In genomic region chr17:28355871-28356270, GRCm38 (mm10) we compare ENCODE assay signal across 31 mouse cellular contexts. TPM values are rescaled to one million over a fixed set of nuclear protein-coding genes. Genes with fewer than 3 reads are reported as not detected.
A peak's percentile ranks its signal among the peaks of the same experiment; 100 is the strongest.
DNase-seq lines count a peak whose midpoint lies in the region; ATAC-seq and TF ChIP-seq lines count a peak whose summit lies in the region.
"Had no signal": no experiment of that assay in that cellular context is flagged by ENCODE, and none has a peak within 500 bp of the region (broad histone marks: within the 10 kb centered on the region; RNA-seq: fewer than 3 reads in every experiment).

No protein-coding gene starts in this region.

- H3K4me3 ChIP-seq in E14TG2a.4 (replicated peaks; ENCODE audit: low read length), result 0 out of 2 replicates have a peak overlapping the region, but pooled peaks have one; percentile 7
- H3K4me3 ChIP-seq in lung, embryonic 16.5 days (ENCODE audit: low read length), result no peak overlapping the region
- H3K4me3 ChIP-seq: forebrain, embryonic 13.5 days; gastrocnemius, adult 2 months; heart, adult 2 months; hindbrain, embryonic 12.5 days; limb, embryonic 12.5 days; liver, embryonic 15.5 days; midbrain, embryonic 10.5 days; midbrain, embryonic 15.5 days; neural tube, embryonic 15.5 days; stomach, embryonic 15.5 days had no signal

- no peak overlapping the region for H3K9ac ChIP-seq in lung, embryonic 16.5 days (ENCODE audit: low read length)
- H3K9ac ChIP-seq: forebrain, embryonic 13.5 days; hindbrain, embryonic 12.5 days; limb, embryonic 12.5 days; liver, embryonic 15.5 days; midbrain, embryonic 15.5 days; neural tube, embryonic 15.5 days; stomach, embryonic 15.5 days had no signal

- H3K36me3 ChIP-seq in E14TG2a.4 (ENCODE audit: insufficient read depth, low read length), result no peaks in the 10 kb centered on the region
- no peaks in the 10 kb centered on the region for H3K36me3 ChIP-seq in lung, embryonic 16.5 days (ENCODE audit: control insufficient read depth, insufficient read depth, low read length)
- H3K36me3 ChIP-seq: hindbrain, embryonic 12.5 days; limb, embryonic 12.5 days; liver, embryonic 15.5 days; midbrain, embryonic 10.5 days; midbrain, embryonic 15.5 days; neural tube, embryonic 15.5 days; stomach, embryonic 15.5 days had no signal

- peak overlapping the region; percentile 64 for H3K27ac ChIP-seq in lung, embryonic 16.5 days (ENCODE audit: low read length)
- H3K27ac ChIP-seq: forebrain, embryonic 13.5 days; gastrocnemius, adult 2 months; heart, adult 2 months; hindbrain, embryonic 12.5 days; kidney, postnatal 0 days; limb, embryonic 12.5 days; liver, embryonic 15.5 days; midbrain, embryonic 10.5 days; midbrain, embryonic 15.5 days; neural tube, embryonic 15.5 days; stomach, embryonic 15.5 days had no signal

- H3K4me1 ChIP-seq in E14TG2a.4 (replicated peaks; ENCODE audit: low read depth, low read length), result peaks cover 59% of the 10 kb centered on the region
- H3K4me1 ChIP-seq in lung, embryonic 16.5 days (replicated peaks; ENCODE audit: control insufficient read depth, insufficient read depth, low read length), result peaks cover 19% of the 10 kb centered on the region

- peaks cover 67% of the 10 kb centered on the region for H3K27me3 ChIP-seq in E14TG2a.4 (ENCODE audit: insufficient read depth, low read length)
- no peaks in the 10 kb centered on the region; the same call in 1 of the 2 replicates for H3K27me3 ChIP-seq in lung, embryonic 16.5 days (ENCODE audit: control insufficient read depth, insufficient read depth, low read depth, low read length)
- H3K27me3 ChIP-seq: Patski had no signal

- H3K9me3 ChIP-seq in E14TG2a.4 (ENCODE audit: low read length), result no peaks in the 10 kb centered on the region
- H3K9me3 ChIP-seq in lung, embryonic 16.5 days (ENCODE audit: control insufficient read depth, low read length), result no peaks in the 10 kb centered on the region
- H3K9me3 ChIP-seq: forebrain, embryonic 13.5 days; hindbrain, embryonic 12.5 days; liver, embryonic 15.5 days; midbrain, embryonic 10.5 days; midbrain, embryonic 15.5 days; neural tube, embryonic 15.5 days; stomach, embryonic 15.5 days had no signal

- WGBS in lung, embryonic 16.5 days, result 64% methylated on average over 12 of the region's 12 CpGs

- peak; percentile 39 for ATAC-seq in lung, embryonic 16.5 days (ENCODE audit: low read depth)
- ATAC-seq: forebrain, embryonic 13.5 days; intestine, embryonic 16.5 days; midbrain, embryonic 15.5 days; Patski had no signal

- no peak overlapping the region for H3K4me2 ChIP-seq in lung, embryonic 16.5 days (ENCODE audit: low read depth, low read length)
- H3K4me2 ChIP-seq: forebrain, embryonic 13.5 days; hindbrain, embryonic 12.5 days; limb, embryonic 12.5 days; liver, embryonic 15.5 days; midbrain, embryonic 15.5 days; neural tube, embryonic 15.5 days; stomach, embryonic 15.5 days had no signal

- TF ChIP-seq CTCF in E14TG2a.4 (conservative IDR thresholded peaks at IDR 0.05; ENCODE audit: low read length), result no peak

- DNase-seq in heart, adult 11 months, result peak; percentile 92
- no peak for DNase-seq in heart, adult 8-10 months (ENCODE audit: low spot score)
- peak; percentile 90 for DNase-seq in lung, postnatal 36 days
- no peak for DNase-seq in urinary bladder, postnatal 10 days (ENCODE audit: low spot score)
- DNase-seq in B cell, adult 2 months, result no peak
- DNase-seq: adrenal gland, postnatal 10 days; cerebellum, adult 9-10 months; cerebellum, postnatal 36 days; gastrocnemius, adult 2 months; gastrocnemius, postnatal 36 days; kidney, adult 8-10 months; kidney, postnatal 4 days; retina, postnatal 1 day; right cerebral cortex, postnatal 14 days had no signal

RNA-seq across cellular contexts. Expression of gene Tead3, which starts 5.3 kb away (rescaled TPM):
- 10 to 100 TPM in 3 of 4 experiments, 1 to 10 TPM in 1; 8.4 to 15.6 (median 11.7) TPM for total RNA-seq in heart, adult 8-10 months (2022)
- polyA plus RNA-seq in lung, embryonic 16.5 days (2015; fragmentation: Nextera tagmentation; extraction: Ambion mirVana), result 11.6 and 12.4 TPM in 2 replicates

RNA-seq across cellular contexts. Expression of gene Tulp1, which starts 9.2 kb away (rescaled TPM):
- not detected for total RNA-seq in heart, adult 8-10 months (2022)
- 7.6 and 9.3 TPM in 2 replicates for polyA plus RNA-seq in lung, embryonic 16.5 days (2015; fragmentation: Nextera tagmentation; extraction: Ambion mirVana)
- total RNA-seq: gastrocnemius, adult 2 months; gastrocnemius, postnatal 36 days; heart, adult 2 months; left cerebral cortex, postnatal 25 days; liver, adult 2 months; megakaryocyte progenitor cell, adult 5-6 weeks had no signal
- polyA plus RNA-seq: heart, adult 2 months; liver, adult 2 months; Patski had no signal

RNA-seq across cellular contexts. Expression of gene Rpl10a, which starts 27.6 kb away (rescaled TPM):
- 100 to 1,000 TPM; 377 to 423 (median 382) TPM for total RNA-seq in heart, adult 8-10 months (2022)
- polyA plus RNA-seq in lung, embryonic 16.5 days (2015; fragmentation: Nextera tagmentation; extraction: Ambion mirVana), result 615 and 635 TPM in 2 replicates

RNA-seq across cellular contexts. Expression of gene Fance, which starts 42.6 kb away (rescaled TPM):
- total RNA-seq in heart, adult 8-10 months (2022), result 10 to 100 TPM in 3 of 4 experiments, 1 to 10 TPM in 1; 9.2 to 15.2 (median 12.3) TPM
- 22.1 and 32.4 TPM in 2 replicates for polyA plus RNA-seq in lung, embryonic 16.5 days (2015; fragmentation: Nextera tagmentation; extraction: Ambion mirVana)

Comparison
In these comparisons a context has a peak if more than half of its experiments do, and no peak if none do; other contexts are left out.
1. DNase-seq: peak in heart, adult 11 months (single experiment) and lung, postnatal 36 days (single experiment); none in heart, adult 8-10 months (single experiment), urinary bladder, postnatal 10 days (single experiment) and B cell, adult 2 months (0 of 2).